Mouse (Mus musculus): ENCODE results near the gene Trp53i11.

Trp53i11 gene

DNA sequence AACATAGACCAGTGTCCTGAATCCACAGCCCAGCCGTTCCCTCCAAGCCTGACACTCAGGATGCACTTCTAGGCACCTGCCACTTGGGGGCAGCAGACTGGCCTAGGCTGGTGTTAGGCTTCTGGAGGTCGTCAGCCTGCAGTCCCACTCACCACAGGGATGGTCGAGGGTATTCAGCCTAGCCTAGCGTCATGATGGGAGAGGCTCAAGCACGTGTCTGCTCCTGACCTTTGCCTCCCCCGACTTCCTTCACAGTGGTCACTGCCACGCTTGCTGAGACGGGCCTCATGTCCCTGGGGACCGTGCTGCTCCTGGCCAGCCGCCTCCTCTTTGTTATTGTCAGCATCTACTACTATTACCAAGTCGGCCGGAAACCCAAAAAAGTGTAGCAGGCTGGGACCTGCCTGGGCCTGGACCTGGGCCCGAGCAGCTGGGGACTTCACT is 12.2 kb downstream of the Trp53i11 start:
- WGBS: 43% methylated on average over 13 of the region's 13 CpGs

DNA sequence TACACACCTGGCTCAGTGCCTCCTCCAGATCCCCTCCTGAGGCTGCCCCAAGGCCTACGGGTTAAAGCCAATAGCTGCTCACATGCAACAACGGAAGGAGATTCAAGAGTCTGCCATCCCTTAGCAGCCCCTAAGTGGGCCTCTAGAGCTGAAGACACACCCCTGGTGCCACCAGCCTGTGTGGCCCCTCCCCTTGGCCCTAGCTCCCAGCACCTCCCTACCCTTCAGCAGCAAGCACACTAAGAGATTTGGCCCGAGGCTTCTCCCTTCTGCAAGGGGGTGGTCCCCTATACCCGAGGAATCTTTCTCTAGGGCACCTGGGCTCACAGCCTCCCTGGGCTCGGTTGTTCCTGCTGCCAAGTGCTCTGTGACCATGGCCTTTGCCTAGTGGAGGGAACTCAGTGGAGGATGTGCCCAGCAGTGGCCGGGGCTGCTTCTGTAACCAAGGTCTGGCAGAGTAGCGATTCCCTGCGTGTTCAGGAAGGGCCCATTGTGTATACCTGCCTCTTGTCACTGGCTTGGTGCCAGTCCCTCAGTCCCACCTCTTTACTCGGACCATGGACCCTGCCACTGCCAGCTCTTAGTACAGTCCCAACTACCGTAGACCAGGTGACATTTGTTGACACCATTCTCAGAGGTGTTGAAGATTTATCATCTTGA is 13.5 kb downstream of the Trp53i11 start:
- WGBS: 69% methylated on average over 10 of the region's 10 CpGs

DNA sequence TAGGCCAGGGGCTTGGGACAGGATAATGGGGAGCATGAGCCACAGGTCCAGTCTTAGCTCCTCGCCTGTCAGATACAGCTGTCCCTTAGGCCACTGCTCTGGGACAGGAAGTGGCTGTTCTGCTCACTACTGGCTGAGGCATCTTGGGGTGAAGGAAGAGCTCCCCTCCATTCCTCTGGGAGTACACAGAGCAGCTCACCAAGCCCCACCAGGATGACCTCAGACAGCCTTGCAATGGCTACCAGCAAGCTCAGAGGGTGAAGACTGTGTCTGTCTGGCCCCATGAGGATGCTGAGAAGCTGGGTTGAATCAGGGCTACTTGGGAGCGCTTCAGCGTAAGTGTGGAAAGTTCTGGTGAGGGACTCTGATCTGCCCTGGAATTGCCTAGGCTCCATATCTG is 14.6 kb downstream of the Trp53i11 start:
- 96% methylated on average over 3 of the region's 3 CpGs for WGBS

DNA sequence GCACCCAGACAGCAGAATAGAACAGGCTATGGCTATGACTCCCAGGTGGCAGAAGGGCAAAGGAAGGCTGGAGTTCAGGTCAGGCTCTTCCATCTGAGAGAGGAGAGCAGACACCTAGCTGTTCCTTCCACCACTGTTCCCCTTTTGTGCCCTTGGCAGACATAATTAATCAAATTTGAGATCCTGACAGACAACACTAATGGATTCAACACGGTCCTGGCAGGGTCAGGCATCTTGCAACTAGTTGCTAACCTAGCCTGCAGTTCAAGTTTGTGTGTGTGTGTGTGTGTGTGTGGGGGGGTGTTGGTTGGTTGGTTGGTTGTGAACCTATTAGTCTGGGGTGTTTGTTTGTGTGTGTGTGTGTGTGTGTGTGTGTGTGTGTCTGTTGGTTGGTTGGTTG is 15.4 kb downstream of the Trp53i11 start:
- WGBS: 71% methylated on average over 1 of the region's 1 CpGs

DNA sequence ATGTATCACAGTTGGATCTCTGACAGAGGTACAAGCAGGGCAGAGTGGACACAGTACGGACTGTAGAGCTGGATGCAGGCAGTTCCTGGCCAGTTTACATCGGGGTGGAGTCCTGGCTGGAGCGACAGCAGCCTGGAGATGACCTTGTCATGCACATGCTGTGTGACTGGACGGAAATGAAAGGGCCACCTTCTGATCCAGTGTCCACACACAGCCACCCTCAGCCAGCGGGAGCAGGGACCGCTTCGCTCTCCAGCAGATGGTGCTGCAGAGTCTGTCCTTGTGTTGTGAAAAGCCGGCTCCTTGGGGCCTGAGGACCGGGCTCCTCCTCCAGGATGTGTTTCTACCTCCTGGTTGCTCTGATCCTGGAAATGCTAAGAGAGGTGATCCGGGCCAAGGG is 16.3 kb downstream of the Trp53i11 start:
- WGBS: 25% methylated on average over 10 of the region's 10 CpGs

DNA sequence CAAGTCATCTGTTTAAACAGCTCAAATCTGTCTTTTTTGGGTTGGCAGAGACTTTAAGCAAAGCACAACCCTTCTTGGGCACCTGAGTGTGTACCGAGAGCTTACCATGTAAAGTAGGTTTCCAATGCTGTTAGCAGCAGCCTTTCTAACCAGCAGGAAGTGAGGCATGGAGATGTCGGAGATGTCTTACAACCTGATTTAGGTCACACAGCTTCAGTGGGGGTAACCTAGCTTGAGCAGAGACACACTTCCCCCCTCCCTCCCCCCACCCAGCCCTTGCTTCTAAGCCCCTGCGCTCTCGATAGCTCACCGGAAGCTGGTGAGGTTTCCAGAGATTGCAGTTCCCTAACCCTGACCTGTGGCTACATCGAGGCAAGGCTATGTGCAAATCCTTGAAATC is 17.2 kb downstream of the Trp53i11 start:
- WGBS: 82% methylated on average over 6 of the region's 6 CpGs

DNA sequence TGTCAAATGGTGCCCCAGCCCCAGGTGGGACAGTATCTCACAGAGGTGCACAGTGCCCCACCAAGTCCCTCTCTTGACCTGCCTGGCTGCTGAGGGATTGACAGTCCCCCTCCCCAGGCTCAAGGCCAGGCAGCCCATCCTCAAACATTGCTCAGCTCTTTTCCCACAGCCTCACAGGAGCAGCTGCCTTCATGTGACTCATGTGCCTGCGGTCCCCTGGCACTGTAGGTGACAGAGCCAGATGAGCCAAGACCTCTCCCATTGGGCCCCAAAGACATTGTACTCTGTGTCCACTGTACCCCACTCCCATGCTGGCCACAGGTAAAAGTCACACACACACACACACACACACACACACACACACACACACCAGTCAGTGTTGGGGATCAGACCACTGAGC is 18.8 kb downstream of the Trp53i11 start:
- WGBS: 86% methylated on average over 1 of the region's 1 CpGs

DNA sequence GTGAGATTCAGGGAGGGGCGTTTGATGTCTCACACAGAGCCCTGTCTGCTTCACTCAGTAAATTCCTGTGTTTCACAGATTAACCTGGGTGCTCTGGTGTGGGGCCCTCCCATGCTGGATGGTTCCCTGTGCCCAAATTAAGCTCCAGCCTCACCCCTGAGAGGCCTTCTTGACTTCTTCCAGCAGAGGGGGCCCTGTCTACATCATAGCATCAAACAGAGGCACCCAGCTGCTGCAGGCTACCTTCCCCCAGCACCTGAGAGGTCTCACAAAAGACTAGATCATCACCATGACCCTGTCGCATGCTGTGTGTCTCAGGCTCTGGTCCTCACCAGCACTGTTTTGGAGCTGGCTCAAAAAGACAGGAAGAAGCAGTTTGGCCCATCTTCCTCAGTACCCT is 25.0 kb downstream of the Trp53i11 start:
- 92% methylated on average over 2 of the region's 2 CpGs for WGBS

DNA sequence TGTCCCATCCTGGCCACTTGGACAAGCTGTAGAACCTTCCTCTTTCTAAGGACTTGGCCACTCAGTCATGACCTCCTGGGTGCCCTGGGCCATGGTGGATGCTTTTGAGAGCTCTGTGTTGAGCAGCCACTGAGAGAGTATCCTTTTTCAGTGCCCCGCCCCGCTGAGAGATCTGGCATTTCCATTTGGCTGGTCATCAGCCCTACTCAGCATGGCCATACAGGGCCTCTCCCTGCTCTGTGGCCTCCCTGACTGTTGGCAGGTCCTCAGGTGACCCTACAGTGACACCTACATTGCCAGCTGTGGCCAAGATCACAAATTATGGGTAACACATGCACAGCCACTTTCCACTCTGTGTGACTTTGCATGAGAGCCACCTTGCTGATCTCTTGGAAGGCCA is 25.5 kb downstream of the Trp53i11 start:
- 95% methylated on average over 2 of the region's 2 CpGs for WGBS

DNA sequence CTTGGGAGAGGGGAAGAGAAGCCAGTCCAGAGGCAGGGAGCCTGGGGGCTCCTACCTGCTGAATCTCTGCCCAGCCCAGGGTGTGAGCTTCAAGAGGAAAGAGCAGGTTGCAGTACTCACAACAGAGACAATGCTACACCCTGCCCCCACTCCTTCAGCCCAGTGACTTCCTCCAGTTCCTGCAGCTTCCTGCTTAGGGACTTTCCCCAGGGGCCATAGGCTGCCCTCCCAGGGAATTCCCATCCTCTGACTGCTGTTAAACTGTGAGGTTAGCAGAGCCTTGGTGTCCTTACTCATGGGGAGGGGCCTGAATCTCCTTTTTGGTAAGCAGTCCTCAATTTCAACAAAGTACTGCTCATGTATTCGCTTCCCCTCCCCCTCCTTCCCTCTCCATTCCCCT is 26.8 kb downstream of the Trp53i11 start:
- WGBS: 90% methylated on average over 1 of the region's 1 CpGs

DNA sequence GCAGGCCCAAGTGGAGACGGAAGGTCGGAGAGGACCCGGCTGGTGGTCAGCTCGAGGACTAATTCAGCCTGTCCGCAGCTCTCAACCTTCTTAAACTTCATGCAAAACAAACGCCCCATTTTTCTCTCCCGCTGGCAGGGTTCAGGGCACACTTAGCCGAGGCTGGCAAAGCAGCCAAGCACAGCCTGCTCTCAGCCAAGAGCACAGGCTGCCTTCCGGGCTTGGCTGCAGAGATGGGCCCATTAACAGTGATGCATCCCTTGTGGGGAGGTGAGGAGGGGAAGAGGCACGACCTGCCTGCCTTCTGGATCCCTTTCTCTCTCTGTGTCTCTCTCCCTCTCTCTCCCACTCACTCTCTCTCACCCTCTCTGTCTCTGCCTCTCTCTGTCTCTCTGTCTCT is 28.4 kb downstream of the Trp53i11 start:
- WGBS: 87% methylated on average over 10 of the region's 10 CpGs

DNA sequence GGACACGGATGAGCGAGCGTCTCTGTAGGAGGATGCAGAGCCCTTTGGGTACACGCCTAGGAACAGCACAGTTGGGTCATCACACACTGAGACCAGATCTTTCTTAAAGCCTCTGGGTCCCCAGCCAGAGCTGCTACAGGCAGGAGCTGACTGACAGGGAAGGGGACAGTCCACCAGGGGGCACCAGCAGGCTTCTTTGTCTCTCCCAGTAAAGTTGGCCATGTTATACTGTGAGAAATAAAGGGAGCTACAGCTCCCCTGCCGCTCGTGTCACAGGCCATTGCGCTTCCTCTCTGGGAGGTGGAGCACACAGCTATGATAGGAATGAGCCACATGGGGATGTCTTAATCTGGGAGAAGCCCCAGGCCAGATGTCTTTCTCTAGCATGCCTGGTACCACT is 29.7 kb downstream of the Trp53i11 start:
- 18% methylated on average over 7 of the region's 7 CpGs for WGBS

DNA sequence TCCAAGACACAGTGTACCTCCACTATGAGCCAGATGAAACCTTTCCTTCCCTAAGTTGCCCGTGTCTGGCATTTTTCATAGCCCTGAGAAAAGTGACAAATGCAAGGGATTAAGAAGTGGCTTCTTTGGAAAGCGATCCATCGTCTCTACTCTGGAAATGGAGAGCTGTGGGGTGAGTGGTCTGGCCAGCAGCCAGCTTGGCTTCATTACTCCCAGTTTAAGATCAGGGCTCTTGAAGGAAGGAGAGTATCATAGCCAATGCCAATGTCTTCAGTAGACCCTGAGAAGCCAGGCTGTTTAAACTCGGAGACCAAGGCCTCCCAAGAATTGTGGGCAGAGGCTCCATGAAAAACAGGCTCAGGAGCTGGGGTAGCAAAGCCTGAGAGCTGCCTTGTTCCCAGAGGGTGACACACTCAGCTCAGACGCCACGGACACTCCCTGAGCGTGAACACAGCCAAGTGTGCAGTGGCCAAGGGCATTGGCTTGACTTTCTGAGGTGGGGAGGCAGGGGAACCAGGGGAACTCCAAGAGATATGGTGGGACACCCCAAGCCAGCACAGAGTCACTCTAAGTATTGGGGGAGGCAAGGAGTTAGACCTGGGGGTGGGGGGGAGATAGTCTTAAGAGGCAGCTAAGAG is 31.1 kb downstream of the Trp53i11 start:
- 84% methylated on average over 7 of the region's 7 CpGs for WGBS

DNA sequence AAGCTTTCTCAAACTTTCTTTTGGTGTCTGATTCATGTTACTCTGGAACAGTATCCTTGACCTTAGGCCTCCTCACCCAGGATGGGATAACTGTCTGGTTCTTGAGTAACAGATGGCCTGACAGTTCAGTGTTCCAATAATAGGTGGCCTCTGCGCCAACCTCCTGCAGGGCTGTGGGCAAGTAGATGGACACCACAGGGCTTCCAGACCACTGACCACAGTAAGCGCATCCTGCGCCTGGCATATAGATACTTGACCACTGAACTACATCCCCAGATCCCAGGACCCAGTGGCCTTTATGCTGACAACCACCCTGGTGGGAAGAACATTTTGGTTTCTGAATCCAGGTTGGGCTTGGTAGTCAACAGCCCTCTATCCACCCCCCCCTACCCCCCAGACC is 32.2 kb downstream of the Trp53i11 start:
- WGBS: 98% methylated on average over 3 of the region's 3 CpGs

DNA sequence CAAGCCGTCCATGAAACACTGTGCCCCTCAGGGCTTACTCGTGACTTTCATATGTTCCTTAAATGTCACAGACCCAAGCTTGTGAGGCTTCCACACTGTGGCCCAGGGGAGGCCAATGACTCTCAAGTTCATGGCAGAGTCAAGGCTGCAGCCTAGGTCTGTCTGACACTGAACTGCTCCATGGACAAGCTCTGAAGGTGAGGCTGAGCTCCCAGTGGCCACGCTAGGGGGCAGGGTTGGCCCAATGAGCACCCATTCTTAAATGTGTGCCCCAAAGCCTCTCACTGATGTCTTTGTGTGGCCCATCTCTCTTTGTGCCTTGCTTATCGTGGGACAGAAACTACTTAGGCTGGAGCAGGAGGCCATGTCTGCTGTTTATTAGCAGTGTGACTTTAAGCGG is 33.1 kb downstream of the Trp53i11 start:
- WGBS: 85% methylated on average over 5 of the region's 5 CpGs

DNA sequence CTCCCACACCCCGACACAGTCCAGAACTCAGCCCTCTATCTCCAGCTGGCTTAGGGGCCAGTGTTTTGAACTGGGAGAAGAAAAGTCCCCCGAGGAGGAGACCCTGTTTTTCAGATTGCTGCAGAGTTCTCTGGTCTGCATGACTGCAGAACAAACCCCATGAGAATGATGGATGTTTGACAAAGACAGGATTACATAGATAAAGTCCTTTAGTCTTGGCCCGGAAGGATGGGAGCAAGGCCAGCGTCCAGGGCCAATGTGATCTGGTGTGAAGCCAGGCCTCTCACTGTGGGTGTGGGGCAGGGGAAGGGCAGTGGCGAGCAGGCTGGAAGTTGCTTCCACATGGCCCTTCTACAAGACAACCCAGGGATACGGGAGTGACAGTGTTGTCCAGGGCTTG is 36.1 kb downstream of the Trp53i11 start:
- WGBS: 63% methylated on average over 6 of the region's 6 CpGs

DNA sequence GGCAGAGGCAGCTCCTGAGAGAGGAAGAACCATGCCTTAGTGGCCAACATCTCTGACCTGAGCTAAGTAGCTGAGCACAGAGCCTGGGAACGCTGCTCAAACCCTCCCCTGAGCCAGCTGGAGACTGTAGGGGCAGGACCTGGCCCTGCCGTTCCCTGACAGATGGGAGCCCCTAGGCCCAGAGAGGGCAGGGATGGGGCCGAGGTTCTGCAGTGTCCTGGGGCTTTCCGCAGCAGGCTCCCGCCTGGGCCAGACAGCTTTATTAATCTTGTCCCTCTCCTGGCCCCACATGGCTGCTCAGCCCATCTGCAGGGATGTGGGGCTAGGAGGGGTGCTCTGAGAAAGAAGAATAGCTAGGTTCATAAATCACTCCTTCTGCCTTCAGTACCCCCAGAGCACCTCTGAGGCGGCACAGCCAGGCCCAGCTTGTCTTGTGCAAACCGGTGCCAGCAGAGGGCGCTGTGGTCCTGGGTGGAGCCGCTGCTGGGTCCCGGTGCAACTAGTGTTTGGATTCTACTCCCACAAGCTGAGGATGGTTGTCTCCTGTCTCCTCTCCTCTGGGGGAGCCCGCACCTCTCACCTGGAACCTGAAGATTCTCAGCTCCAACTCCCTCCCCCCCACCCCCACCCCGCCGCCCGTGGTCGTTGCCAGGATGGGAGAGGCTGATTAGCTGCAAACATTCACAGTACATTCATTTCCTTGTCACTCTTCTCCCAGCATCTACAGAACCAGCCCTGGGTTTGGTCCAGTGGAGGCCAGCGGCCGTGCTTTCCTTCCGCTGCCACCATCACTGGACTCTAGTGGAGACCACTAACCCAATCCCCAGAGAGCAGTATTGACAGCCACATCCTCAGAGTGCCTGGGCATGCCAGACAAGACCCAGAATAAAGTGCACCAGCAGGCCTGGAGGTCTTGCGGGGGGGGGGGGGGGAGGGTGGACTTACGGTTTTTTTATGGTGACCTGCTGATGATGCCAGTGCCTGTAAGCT is 39.6 kb downstream of the Trp53i11 start:
- WGBS: 23% methylated on average over 20 of the region's 20 CpGs

DNA sequence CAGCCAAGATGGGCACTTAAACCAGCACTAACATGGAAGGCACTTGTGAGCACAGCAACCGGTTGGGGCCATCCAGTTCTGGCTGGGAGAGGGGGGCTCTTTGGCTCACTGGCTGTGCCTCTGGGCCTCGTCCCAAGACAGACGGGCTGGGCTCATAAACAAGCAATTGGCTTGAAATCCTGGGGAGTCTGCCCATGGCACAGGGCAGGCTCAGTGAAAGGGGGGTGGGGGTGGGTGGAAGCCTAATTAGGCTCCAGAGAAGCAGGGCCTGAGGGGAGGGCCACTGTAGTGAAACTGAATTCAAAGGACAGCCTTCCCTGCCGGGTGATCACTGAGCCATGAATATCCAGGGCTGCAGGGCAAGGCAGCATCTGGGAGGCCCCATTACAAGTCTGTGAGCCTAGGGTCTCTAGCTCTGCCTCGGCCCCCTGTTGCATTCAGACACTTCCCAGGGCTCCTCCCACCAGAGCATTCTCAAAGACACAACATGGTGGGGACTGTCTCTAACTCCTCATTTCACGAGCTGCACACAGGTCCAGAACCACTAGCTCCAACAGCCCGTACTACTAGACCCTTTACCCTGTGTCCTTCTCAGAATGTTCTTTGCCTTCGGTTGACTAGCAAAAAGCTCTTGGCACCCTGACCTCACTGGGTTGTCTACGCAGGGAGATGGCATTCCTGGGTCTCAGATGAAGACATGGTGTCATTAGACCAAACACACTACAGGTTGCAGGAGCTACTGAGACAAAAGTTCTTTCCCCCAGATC is 40.5 kb downstream of the Trp53i11 start:
- 66% methylated on average over 9 of the region's 9 CpGs for WGBS

DNA sequence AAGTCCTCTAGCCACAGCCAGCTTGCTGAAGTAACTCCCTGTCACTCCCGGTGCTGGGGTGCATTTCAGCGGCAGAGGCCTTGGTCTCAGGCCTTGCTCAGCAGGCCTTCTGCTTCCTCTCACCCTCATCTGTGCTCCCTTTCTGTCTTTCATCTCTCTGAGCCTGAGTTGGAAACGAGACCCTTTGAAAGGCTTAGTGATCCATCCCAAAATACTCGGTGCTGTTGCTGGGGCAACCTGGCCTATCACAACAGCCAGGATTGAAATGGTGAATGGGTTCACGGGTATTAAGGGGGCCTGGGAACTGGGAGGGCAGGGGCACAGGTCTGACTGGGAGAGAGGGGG is 41.1 kb downstream of the Trp53i11 start:
- WGBS: 53% methylated on average over 5 of the region's 5 CpGs

DNA sequence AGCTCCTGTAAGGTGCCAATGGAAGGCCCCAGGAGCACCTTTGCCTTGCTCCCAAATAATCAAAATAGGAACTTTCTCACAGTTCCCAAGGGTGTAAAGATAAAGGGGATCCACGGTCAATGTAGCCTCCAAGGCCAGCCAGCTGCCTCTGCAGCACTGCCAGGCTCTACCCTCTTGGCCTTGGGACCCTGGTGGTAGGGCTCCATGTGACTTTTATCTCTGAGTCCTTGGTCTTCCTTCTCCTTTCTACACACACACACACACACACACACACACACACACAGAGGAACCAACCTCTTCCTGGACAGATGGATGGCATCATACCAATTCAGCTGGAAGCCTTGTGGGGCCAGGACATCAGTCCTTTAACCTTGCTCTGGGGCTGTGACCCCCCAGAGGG is 44.8 kb downstream of the Trp53i11 start:
- 86% methylated on average over 1 of the region's 1 CpGs for WGBS

DNA sequence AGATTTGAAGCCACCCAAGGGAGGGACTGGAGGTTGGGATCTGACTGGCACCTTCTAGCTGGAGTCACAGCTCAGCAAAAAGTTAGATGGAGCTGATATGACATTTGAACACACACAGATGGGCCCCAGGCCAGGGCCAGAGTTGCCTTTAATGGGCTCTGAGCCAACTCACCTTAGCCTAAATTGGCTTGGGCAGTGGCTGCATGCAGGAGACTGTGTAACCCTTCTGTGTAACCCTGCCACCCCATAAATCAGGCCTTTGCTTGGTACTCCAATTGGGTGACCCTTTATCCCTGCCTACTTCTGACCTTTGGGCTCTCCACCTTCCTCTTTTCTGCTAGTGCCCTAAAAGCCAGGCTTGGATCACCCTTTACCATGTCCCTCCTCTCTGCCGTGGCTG is 49.7 kb downstream of the Trp53i11 start:
- 81% methylated on average over 1 of the region's 1 CpGs for WGBS

DNA sequence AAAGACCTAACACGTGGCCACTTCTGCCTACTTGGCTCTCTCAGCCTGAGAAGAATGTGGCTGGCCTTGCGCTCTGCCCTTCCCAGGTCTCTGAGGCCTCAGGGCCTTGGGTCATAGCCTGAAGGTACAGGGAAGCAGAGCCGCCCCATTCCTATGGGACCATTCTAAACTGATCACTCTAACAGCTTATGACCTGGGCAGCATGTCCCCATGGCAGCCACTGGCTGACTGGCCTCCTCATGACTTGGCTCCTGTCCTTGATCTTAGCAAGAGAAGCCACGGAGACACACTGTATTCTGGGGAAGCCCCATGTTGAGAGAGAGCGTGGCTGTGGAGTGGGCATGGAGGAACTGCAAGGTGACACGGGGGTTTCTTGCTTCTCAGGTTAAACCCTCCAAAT is 51.5 kb downstream of the Trp53i11 start:
- WGBS: 90% methylated on average over 6 of the region's 6 CpGs

Data from cerebral cortex, adult 2 months (tissue).